ENCODE assay signal across 26 mouse cellular contexts in the genomic region with DNA sequence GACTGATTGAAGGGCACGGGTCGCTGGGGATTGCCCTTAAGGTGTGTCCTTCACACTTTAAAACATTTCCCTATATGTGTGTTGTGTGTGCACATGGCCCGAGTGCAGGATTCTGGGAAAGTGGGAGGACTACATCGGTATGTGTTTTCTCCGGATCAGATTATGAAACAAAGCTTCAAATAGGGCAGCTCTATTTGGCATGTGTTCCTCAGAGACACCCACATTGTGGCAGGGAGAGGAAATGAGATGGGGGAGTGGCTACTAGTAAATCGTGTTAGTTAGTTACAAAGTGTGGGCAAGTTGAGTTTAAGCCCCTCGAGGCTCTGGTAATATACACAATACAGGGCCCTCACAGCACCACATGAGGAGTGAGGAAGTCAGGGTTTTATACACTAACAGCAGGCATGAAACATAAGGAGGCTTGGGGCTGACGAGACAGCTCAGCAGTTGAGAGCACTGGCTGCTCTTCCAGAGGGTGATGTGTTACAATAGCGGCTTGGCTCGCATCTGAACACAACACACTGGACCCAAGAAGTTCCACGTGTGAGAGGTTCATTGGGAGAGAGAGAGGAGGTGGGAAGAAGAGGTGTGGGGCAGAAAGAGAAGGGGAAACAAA. TPM values are rescaled to one million over a fixed set of nuclear protein-coding genes. Genes with fewer than 3 reads are reported as not detected.
DNase-seq lines count a peak whose midpoint lies in the region; ATAC-seq lines count a peak whose summit lies in the region.
"Had no signal": no experiment of that assay in that cellular context is flagged by ENCODE, and none has a peak within 500 bp of the region (broad histone marks: within the 10 kb centered on the region; RNA-seq: fewer than 3 reads in every experiment).

No protein-coding gene starts in this region.

- ATAC-seq in hematopoietic stem cell, adult 5-6 weeks (replicated peaks in 1 of 2; ENCODE audit: insufficient read depth in 1 of 2, low FRiP score in 2 of 2, low TSS enrichment in 1 of 2, low read depth in 1 of 2, poor library complexity in 2 of 2, severe bottlenecking in 2 of 2): peak; percentile 36 to 46; a peak in 3 of 4 replicates
- ATAC-seq: forebrain, embryonic 16.5 days; liver, embryonic 12.5 days; liver, postnatal 0 days; midbrain, embryonic 16.5 days; Patski had no signal

- DNase-seq in frontal cortex, postnatal 36 days (ENCODE audit: low spot score in 2 of 2): peak; percentile 12 to 15
- DNase-seq in frontal cortex, postnatal 25 days (ENCODE audit: low spot score in 2 of 2): no peak
- DNase-seq in layer of hippocampus, adult 9-11 months: peak; percentile 37
- DNase-seq in layer of hippocampus, postnatal 25 days (ENCODE audit: extremely low spot score in 1 of 2, low spot score in 1 of 2): no peak
- peak; percentile 48 for DNase-seq in brain, adult 2 months (ENCODE audit: low read depth, low spot score)
- no peak for DNase-seq in adipocyte (ENCODE audit: low spot score)
- no peak for DNase-seq in testis, postnatal 10 days (ENCODE audit: low spot score)
- DNase-seq: adrenal gland, postnatal 14 days; cerebellum, adult 11-12 months; cerebellum, adult 9-11 months; gastrocnemius, adult 2 months; gastrocnemius, postnatal 36 days; heart, adult 2 months; heart, postnatal 4 days; kidney, adult 9 months; kidney, postnatal 10 days; liver, postnatal 0 days; lung, postnatal 36 days; thymus, postnatal 14 days had no signal

RNA-seq across cellular contexts. Expression of a gene that starts 28.0 kb away (rescaled TPM):
- not detected for total RNA-seq in layer of hippocampus, postnatal 25 days (2021)
- not detected in 2 replicates for total RNA-seq in hematopoietic stem cell, adult 5-6 weeks (2017)
- total RNA-seq: adrenal gland, postnatal 14 days; gastrocnemius, adult 2 months; gastrocnemius, postnatal 36 days; heart, adult 2 months; heart, postnatal 4 days; megakaryocyte, adult 5-6 weeks; MEL had no signal

RNA-seq across cellular contexts. Expression of a gene that starts 30.3 kb away (rescaled TPM):
- 10 to 100 TPM in 1 of 2 experiments, 1 to 10 TPM in 1; 9.6 to 10.4 TPM for total RNA-seq in layer of hippocampus, postnatal 25 days (2021)
- total RNA-seq in hematopoietic stem cell, adult 5-6 weeks (2017): 0.25 and 0.30 TPM in 2 replicates

Comparison
In these comparisons a context has a peak if more than half of its experiments do, and no peak if none do; other contexts are left out.
1. DNase-seq: peak in frontal cortex, postnatal 36 days (2 of 2), layer of hippocampus, adult 9-11 months (single experiment) and brain, adult 2 months (single experiment); none in frontal cortex, postnatal 25 days (0 of 2), layer of hippocampus, postnatal 25 days (0 of 2), adipocyte (single experiment) and testis, postnatal 10 days (single experiment).